Mouse (Mus musculus): ENCODE results near the gene Gm49486.
"Not testable (repeated sequence)": the region's sequence is repeated elsewhere in the genome, so short reads cannot be mapped to it uniquely, and the experiment has no call there.

Gene Gm49486

GRCm38 (mm10) chr15:79225780-79226179 lies 3.4 kb upstream of the Gm49486 start:
- not testable (repeated sequence) for DNase-seq (ENCODE audit: low spot score)

- DNase-seq (ENCODE audit: low spot score), result no peak
Measured at GRCm38 (mm10) chr15:79235268-79235667, 6.1 kb downstream of the Gm49486 start.

DNA sequence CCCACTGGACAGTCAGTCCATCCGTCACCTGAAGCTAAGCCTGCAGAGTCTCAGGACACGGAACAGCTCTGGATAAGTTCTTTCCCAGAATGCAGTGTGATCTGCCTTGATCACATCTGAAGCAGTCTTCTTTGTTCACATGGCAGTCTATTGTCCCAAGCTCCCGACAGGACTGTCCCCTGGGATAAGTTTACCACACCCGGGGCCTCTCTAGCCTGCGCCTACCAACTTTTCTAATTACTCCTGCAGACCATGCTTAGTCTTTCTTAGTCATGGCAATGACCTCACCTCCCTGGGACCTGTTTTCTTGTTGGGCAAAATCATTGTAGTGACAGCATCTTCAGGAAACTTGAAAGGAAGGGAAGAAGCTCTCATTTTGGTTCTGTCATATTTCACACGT lies 8.8 kb downstream of the Gm49486 start:
- DNase-seq (ENCODE audit: low spot score), result no peak

GRCm38 (mm10) chr15:79242574-79243233 lies 13.5 kb downstream of the Gm49486 start:
- no peak for DNase-seq (ENCODE audit: low spot score)

DNA sequence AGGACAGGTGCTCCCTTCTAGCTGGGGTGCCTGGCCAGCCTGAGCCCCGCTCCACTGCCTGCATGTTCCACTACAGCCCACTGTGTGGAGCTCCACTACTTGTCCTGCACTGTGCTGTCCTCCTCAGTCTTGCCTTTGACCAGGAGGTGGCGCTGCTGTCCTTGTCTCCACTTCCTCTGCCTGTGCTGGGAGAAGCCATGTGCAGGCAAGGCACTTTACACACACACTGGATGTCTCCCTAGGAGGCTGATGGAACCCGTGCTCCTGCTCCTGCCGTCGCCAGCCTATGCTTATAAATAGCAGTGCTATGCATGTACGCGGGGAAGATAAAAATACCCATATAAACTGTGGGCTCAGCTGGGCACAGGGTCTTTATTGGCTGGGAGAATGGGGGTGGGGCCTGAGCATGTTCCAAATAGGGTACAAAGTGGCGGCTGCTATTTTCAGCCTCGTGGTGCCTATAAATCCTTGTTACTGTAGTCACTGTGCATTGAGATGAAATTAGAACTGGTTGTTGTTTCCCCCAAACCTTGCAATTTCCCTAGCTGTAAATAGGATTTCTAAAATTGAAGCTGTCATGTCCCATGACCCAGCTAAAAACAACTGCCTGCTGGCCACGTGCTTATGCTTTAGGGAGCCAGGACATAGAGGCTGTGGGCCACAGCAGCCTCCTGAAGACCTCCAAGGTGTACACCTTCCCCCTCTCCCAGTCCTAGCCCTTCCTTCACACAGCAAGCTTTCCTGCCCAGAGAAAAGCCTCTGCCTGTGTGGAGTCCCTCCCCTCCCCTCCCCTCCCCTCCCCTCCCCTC lies 14.2 kb downstream of the Gm49486 start:
- DNase-seq (ENCODE audit: low spot score), result peak; percentile 95

DNA sequence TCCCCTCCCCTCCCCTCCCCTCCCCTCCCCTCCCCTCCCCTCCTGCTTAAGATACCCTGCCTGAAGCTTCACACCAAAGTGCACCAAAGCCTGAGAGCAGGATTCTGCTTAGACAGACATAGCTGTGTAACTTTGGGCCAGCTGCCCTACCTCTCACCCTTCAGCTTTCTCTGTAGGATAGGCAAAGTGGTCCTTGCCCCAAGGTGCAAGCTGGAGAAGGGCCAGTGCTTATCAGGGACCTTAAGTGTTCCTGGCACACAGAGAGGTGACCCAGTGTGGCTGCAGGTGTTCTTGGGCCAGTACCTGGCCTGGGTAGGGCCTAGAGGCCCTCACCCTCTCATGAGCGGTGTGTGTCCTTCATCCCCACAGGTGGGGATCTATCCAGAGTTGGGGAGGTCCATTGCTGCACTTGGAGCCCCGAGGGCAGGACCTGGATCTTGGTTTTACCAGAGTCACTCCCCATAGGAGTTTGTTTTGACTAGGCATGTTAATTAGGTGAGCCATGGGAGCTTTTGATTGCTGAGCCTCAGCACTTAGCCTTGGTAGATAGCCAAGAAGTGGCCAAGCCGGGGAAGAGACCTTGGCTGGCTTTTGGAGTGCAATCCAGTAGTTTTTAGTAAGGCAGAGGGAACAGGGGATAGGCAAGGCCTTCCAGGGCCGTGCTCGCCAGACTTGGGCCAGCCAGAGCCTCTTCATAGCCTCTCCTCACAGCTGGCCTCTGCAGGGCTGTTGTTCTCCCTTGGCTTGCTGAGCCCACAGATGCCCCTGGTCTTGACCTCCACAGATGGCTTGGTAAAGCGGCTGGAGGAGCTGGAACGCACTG lies 15.1 kb downstream of the Gm49486 start:
- DNase-seq (ENCODE audit: low spot score), result peak; percentile 32

DNA sequence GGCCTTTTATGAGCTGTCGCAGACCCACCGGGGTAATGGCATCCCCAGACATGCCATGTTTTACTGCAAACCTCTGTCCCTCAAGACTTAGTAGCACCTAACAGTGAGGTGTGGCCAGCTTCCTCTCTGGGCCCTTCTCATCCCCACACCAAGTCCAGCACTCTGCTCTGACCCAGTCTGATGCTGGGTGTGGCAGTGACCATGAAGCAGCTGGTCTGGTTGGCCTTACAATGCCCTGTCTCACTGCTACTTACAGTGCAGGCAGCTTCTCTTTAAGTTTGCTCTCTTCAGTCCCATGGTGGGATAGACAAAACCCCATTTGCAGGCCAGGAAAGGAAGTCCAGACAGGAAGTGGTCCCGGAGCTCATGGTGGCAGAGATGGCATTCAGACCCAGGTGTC lies 16.1 kb downstream of the Gm49486 start:
- no peak for DNase-seq (ENCODE audit: low spot score)

DNA sequence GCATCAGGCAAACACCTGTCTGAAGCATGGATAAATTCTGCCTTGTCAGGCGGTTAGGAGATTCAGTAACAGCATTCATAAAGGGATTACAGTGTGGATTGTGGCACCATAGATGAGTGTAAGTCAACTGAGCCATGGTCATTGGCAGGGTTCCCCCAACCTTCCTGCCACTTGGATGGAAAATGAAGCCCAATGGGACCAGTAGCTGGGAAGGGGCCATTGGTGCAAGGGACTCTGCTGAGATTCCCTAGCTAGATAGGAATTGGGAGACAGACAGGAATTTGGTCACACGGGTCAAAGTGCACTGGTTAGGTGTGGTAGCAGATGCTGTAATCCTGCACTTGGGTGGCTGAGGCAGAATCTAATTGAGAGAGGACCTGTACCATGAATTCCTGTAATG lies 21.0 kb downstream of the Gm49486 start:
- no peak for DNase-seq (ENCODE audit: low spot score)

DNA sequence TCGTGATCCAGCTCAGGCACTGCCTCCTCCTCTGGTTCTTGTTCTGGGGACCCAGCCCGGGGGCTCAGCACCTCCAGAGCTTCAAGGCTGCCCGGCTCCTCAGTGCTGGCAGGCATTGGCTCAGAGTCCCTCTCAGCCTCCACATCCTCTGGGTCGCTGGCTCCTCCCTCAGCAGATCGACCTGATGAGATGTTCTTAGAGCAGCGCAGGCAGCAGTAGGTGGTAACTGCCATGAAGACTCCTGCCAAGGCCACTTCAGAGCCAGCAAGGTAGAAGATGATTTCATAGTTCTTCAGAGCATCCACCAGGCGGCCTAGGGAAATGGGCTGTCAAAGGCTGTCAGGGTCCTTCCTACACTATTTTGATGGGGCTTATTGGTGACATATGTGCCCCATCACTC lies 22.0 kb downstream of the Gm49486 start:
- no peak for DNase-seq (ENCODE audit: low spot score)

DNA sequence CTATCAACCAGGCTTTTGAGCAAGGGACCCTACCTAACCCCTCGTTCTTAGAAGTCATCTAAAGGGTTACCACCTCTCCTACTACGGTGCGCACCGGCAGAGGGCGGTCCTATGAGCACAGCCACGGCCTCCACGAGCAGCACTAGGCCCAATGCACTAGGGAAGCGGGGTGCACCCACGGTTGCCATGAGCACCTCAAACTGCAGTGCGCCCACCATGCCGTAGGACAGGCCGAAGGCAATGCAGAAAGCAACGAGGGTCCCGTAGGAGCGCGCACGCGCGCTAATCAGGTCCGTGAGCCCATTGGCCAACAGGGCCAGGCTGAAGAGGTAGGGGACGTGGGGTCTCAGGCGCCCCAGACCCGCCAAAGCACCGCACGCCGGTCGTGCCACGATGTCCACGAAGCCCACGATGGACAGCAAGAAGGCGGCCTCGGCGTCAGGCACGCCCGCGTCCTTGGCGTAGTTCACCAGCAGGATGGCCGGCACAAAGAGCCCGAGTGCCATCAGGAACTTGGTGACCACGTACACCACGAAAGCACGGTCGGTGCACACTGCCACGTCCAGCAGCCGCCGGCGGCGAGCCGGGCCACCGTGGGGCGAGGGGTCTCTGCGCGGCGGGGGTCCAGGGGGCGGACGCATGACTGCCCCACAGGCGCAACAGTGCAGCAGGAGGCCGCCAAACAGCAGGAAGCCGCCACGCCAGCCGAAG lies 22.7 kb downstream of the Gm49486 start:
- no peak for DNase-seq (ENCODE audit: low spot score)

DNA sequence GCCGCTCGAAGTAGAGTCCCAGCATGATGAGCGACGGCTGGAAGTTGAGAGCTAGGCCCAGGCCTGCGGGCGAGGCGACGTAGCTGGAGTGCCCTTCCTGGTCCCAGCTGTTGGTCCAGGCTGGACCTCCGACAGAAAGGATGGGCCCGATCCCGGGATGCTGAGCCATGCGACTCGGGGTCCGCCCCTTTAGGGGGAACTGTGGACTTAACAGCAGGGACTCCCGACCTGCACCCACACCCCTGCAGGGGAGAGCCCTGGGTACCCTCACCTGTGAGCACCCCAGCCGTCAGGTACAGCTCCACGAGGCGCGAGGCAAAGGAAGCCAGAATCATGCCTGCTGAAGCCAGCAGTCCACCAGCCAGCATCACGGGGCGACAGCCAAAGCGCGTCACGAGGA lies 23.4 kb downstream of the Gm49486 start:
- no peak for DNase-seq (ENCODE audit: low spot score)

- no peak for DNase-seq (ENCODE audit: low spot score)
Measured at GRCm38 (mm10) chr15:79254661-79255060, 25.5 kb downstream of the Gm49486 start, which contains the start of gene Slc16a8. TSS of gene Slc16a8 (minus strand) at chr15:79254761.

DNA sequence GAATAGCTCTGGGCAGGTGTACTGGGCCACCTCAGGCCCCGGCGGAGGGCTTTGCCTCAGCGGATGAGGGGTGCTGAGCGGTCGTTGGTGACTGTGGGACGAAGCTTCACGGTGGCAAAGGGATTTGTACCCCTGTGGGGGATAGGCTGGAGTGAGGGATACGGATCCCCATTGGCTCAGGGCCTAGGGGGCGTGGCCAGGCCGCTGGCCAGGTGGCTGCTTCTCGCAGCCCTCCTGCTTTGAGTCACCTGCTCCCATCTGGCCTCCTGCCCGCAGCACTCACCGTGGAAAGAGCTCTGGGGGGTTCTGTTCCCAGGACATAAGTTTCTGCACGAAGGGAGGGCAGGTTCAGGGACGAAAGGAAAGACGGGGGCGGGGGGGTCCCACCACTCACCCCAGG lies 29.3 kb downstream of the Gm49486 start:
- DNase-seq (ENCODE audit: low spot score), result no peak

- DNase-seq (ENCODE audit: low spot score), result no peak
Measured at GRCm38 (mm10) chr15:79261095-79261725, 32.0 kb downstream of the Gm49486 start.

DNA sequence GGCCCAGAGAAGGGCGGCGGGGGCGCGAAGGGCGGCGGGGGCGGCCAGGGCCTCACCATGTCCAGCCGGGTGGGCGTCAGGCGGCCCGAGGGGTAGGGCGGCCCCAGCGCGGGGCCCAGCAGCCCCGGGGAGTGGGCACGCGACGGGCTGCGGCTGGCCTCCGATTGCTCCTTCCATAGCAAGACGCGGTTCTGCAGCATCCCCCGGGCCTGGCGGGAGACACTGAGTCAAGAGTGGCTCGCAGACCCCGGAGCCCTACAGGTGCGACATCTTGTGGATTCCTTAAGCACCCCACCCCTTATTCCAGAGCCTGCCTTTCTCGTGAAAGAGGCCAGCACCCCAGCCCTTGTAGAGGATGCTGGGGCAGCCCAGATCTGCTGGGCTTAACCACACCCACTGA lies 32.6 kb downstream of the Gm49486 start:
- no peak for DNase-seq (ENCODE audit: low spot score)

- no peak for DNase-seq (ENCODE audit: low spot score)
Measured at GRCm38 (mm10) chr15:79262375-79262774, 33.2 kb downstream of the Gm49486 start.

DNA sequence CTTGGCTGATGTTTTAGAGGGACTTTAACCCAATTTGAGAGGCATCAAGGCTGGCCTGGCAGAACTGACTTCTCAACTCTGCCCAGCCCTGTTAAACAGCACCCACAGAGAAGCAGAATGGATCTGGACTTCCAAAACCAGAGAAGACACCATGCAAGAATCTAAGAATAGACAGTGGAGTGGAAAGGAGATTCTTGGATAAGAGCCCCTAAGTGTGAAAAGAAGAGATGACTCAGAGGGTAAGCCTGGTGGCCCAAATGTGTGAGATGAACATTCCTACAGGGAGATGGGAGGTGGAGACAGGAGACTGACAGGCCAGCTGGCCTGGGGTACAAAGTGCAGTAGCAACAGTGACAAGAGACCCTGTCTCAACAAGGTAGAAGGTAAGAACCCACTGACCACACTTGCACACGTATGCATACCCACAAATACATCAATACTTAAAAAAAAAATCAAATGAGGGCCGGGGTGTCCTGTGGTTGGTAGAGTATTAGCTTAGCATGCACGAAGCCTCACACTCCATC lies 33.7 kb downstream of the Gm49486 start:
- DNase-seq (ENCODE audit: low spot score), result no peak

GRCm38 (mm10) chr15:79263726-79264125 lies 34.5 kb downstream of the Gm49486 start:
- DNase-seq (ENCODE audit: low spot score), result no peak

GRCm38 (mm10) chr15:79265384-79265783 lies 36.2 kb downstream of the Gm49486 start:
- DNase-seq (ENCODE audit: low spot score), result no peak

- DNase-seq (ENCODE audit: low spot score), result no peak
Measured at GRCm38 (mm10) chr15:79268521-79268920, 39.3 kb downstream of the Gm49486 start.

All from lung, postnatal 25 days (tissue).